Mouse (Mus musculus) ES-E14 (cell line): ENCODE data around the gene Madd.

Experiments used
- CHD2 ChIP-seq: IDR thresholded peaks from 2 replicates; pipeline ENCODE4 v1.6.1; 2014; ENCODE audit warnings: mild to moderate bottlenecking, low read depth, low read length, inconsistent platforms
- HCFC1 ChIP-seq: IDR thresholded peaks from 2 replicates; pipeline ENCODE4 v1.6.1; 2012; ENCODE audit warnings: low read length, inconsistent platforms, borderline replicate concordance; ENCODE audit not compliant: insufficient read depth
- MAFK ChIP-seq: IDR thresholded peaks from 2 replicates; pipeline ENCODE4 v1.6.1; 2014; ENCODE audit warnings: mild to moderate bottlenecking, low read depth, low read length, inconsistent platforms; ENCODE audit not compliant: insufficient read depth
- ZC3H11A ChIP-seq: IDR thresholded peaks from 2 replicates; pipeline ENCODE4 v1.6.1; 2012; ENCODE audit warnings: low read depth, mild to moderate bottlenecking, inconsistent platforms, low read length, borderline replicate concordance
- ZNF384 ChIP-seq: IDR thresholded peaks from 2 replicates; pipeline ENCODE4 v1.6.1; 2012; ENCODE audit warnings: low read depth, low read length, inconsistent platforms

- TF ChIP-seq CHD2 (no peak), MAFK (no peak), HCFC1 (no peak), ZNF384 (no peak), ZC3H11A (no peak)
Measured at GRCm38 (mm10) chr2:91202972-91203656, 19.5 kb upstream of the Madd start.
